Mouse (Mus musculus) heart, embryonic 16.5 days (tissue): Measurements from ENCODE around the gene Lgals9. TPM values are rescaled to one million over a fixed set of nuclear protein-coding genes. Genes with fewer than 3 reads are reported as not detected.

Experiments
- ATAC-seq: fragments of 200-750 bp; cut with Nextera tagmentation; replicated peaks from 2 replicates; pipeline ENCODE4 v1.8.0; 2017; ENCODE audit warnings: moderate number of reproducible peaks; ENCODE audit not compliant: insufficient read depth, low FRiP score; ENCODE audit errors: extremely low read depth
- H3K27ac ChIP-seq: fragments of 300-500 bp; sonication (generic); 2 replicates; pipeline ENCODE4 v1.5.1; 2014; ENCODE audit warnings: mild to moderate bottlenecking, low read length, control low read depth, moderate library complexity
- H3K27me3 ChIP-seq: fragments of 300-500 bp; sonication (generic); 2 replicates; pipeline ENCODE4 v1.6.1; 2014; ENCODE audit warnings: low read length, mixed read lengths; ENCODE audit not compliant: control insufficient read depth, insufficient read depth
- H3K36me3 ChIP-seq: fragments of 300-500 bp; sonication (generic); 2 replicates; pipeline ENCODE4 v1.6.1; 2014; ENCODE audit not compliant: control insufficient read depth, insufficient read depth
- H3K4me1 ChIP-seq: fragments of 300-500 bp; sonication (generic); 2 replicates; pipeline ENCODE4 v1.6.1; 2014; ENCODE audit warnings: low read length, mixed read lengths; ENCODE audit not compliant: control insufficient read depth, insufficient read depth
- H3K4me2 ChIP-seq: fragments of 300-500 bp; sonication (generic); 2 replicates; pipeline ENCODE4 v1.6.1; 2014; ENCODE audit warnings: low read depth, mild to moderate bottlenecking, control low read depth, low read length
- H3K4me3 ChIP-seq: fragments of 300-500 bp; sonication (generic); 2 replicates; pipeline ENCODE4 v1.5.1; 2014; ENCODE audit warnings: mild to moderate bottlenecking, control low read depth, low read length
- H3K9ac ChIP-seq: fragments of 300-500 bp; sonication (generic); 2 replicates; pipeline ENCODE4 v1.6.1; 2014; ENCODE audit warnings: low read length, control low read depth
- H3K9me3 ChIP-seq: fragments of 300-500 bp; sonication (generic); replicated peaks from 2 replicates; pipeline ENCODE4 v1.6.1; 2016; ENCODE audit warnings: low read length; ENCODE audit not compliant: control insufficient read depth
- WGBS: fragments of 180-500 bp; shearing (Covaris S2); extraction: QIAGEN DNeasy Blood & Tissue Kit; methylation state at CpG from one replicate; pipeline ENCODE4 v1.1.7; 2014; 5-methylcytosine and 5-hydroxymethylcytosine counted together
- polyA plus RNA-seq: library from polyadenylated mRNA; unstranded; fragments of >200 nt; fragmentation: Nextera tagmentation; extraction: Ambion mirVana; gene quantifications from 2 replicates; pipeline ENCODE4 v1.2.1, GENCODE M21; 2015

The Lgals9 gene
- 72.7 and 105 TPM in 2 replicates for polyA plus RNA-seq

- Histone ChIP-seq H3K36me3 (no peaks in the 10 kb centered on the region), H3K9me3 (no peaks in the 10 kb centered on the region; the same call in 1 of the 2 replicates), H3K27me3 (no peaks in the 10 kb centered on the region), H3K9ac (peak within 1 kb of the TSS; percentile 71), H3K4me1 (peaks cover 7% of the 10 kb centered on the region), H3K4me3 (peak within 1 kb of the TSS; percentile 53), H3K4me2 (peak within 1 kb of the TSS; percentile 53), H3K27ac (peak within 1 kb of the TSS; percentile 59)
- peak; percentile 82 for ATAC-seq
- WGBS: 40% methylated on average over 10 of the region's 10 CpGs
Measured at GRCm38 (mm10) chr11:78984483-78985177, at the start of gene Lgals9. Gene Lgals9, minus strand, starts transcription at chr11:78984946.

GRCm38 (mm10) chr11:79033636-79034035 is 48.9 kb upstream of the Lgals9 start:
- Histone ChIP-seq H3K27me3 (no peaks in the 10 kb centered on the region), H3K4me1 (peaks cover 8% of the 10 kb centered on the region; the same call in 1 of the 2 replicates), H3K4me2 (no peak overlapping the region), H3K9ac (no peak overlapping the region), H3K27ac (no peak overlapping the region), H3K9me3 (no peaks in the 10 kb centered on the region), H3K4me3 (no peak overlapping the region), H3K36me3 (peaks cover 10% of the 10 kb centered on the region)
- ATAC-seq: no peak
- WGBS: 82% methylated on average over 11 of the region's 11 CpGs

- no peaks in the 10 kb centered on the region for H3K9me3 ChIP-seq
- no peaks in the 10 kb centered on the region for H3K27me3 ChIP-seq
- H3K9ac ChIP-seq: no peak overlapping the region
- no peak overlapping the region for H3K4me3 ChIP-seq
- 82% methylated on average over 12 of the region's 12 CpGs for WGBS
- no peak overlapping the region for H3K4me2 ChIP-seq
- no peak for ATAC-seq
- H3K27ac ChIP-seq: no peak overlapping the region
- peaks cover 12% of the 10 kb centered on the region for H3K36me3 ChIP-seq
- peaks cover 8% of the 10 kb centered on the region; the same call in 1 of the 2 replicates for H3K4me1 ChIP-seq
Measured at GRCm38 (mm10) chr11:79033021-79033420, 48.3 kb upstream of the Lgals9 start.

- Histone ChIP-seq H3K27ac (no peak overlapping the region), H3K9me3 (no peaks in the 10 kb centered on the region), H3K27me3 (no peaks in the 10 kb centered on the region), H3K9ac (no peak overlapping the region; the same call in 1 of the 2 replicates), H3K4me2 (no peak overlapping the region), H3K36me3 (peaks cover 22% of the 10 kb centered on the region), H3K4me1 (peaks cover 5% of the 10 kb centered on the region; the same call in 1 of the 2 replicates), H3K4me3 (no peak overlapping the region)
- ATAC-seq: no peak
- 63% methylated on average over 5 of the region's 5 CpGs for WGBS
Measured at GRCm38 (mm10) chr11:79031452-79031746, 46.7 kb upstream of the Lgals9 start.

GRCm38 (mm10) chr11:79030570-79031451 is 46.1 kb upstream of the Lgals9 start:
- Histone ChIP-seq H3K27me3 (no peaks in the 10 kb centered on the region), H3K4me1 (peaks cover 3% of the 10 kb centered on the region; the same call in 1 of the 2 replicates), H3K9ac (no peak overlapping the region; the same call in 1 of the 2 replicates), H3K4me2 (no peak overlapping the region), H3K4me3 (no peak overlapping the region), H3K27ac (peak overlapping the region; percentile 30; the same call in 1 of the 2 replicates), H3K9me3 (no peaks in the 10 kb centered on the region), H3K36me3 (peaks cover 23% of the 10 kb centered on the region)
- WGBS: 40% methylated on average over 19 of the region's 19 CpGs
- ATAC-seq: no peak

GRCm38 (mm10) chr11:79023751-79024150 is 39.0 kb upstream of the Lgals9 start:
- H3K4me2 ChIP-seq: peak overlapping the region; percentile 28
- 0 out of 2 replicates have a peak, but pooled peaks cover 3% of the 10 kb centered on the region for H3K4me1 ChIP-seq
- no peak for ATAC-seq
- no peaks in the 10 kb centered on the region for H3K9me3 ChIP-seq
- H3K4me3 ChIP-seq: peak overlapping the region; percentile 4; the same call in 1 of the 2 replicates
- H3K36me3 ChIP-seq: peaks cover 32% of the 10 kb centered on the region
- 60% methylated on average over 6 of the region's 6 CpGs for WGBS
- H3K9ac ChIP-seq: peak overlapping the region; percentile 34; the same call in 1 of the 2 replicates
- no peaks in the 10 kb centered on the region for H3K27me3 ChIP-seq
- peak overlapping the region; percentile 85 for H3K27ac ChIP-seq

- Histone ChIP-seq H3K4me2 (peak overlapping the region; percentile 28), H3K4me3 (peak overlapping the region; percentile 4; the same call in 1 of the 2 replicates), H3K9ac (peak overlapping the region; percentile 34; the same call in 1 of the 2 replicates), H3K9me3 (no peaks in the 10 kb centered on the region), H3K36me3 (peaks cover 36% of the 10 kb centered on the region), H3K4me1 (0 out of 2 replicates have a peak, but pooled peaks cover 3% of the 10 kb centered on the region), H3K27me3 (no peaks in the 10 kb centered on the region), H3K27ac (peak overlapping the region; percentile 85)
- ATAC-seq: peak; percentile 76
- 22% methylated on average over 7 of the region's 7 CpGs for WGBS
Measured at GRCm38 (mm10) chr11:79023342-79023741, 38.6 kb upstream of the Lgals9 start.

GRCm38 (mm10) chr11:79022836-79023235 is 38.1 kb upstream of the Lgals9 start:
- ATAC-seq: 0 out of 2 replicates have a peak, but pooled peaks have one; percentile 14
- H3K9me3 ChIP-seq: no peaks in the 10 kb centered on the region
- peaks cover 37% of the 10 kb centered on the region for H3K36me3 ChIP-seq
- H3K4me3 ChIP-seq: no peak overlapping the region
- WGBS: 66% methylated on average over 4 of the region's 4 CpGs
- 0 out of 2 replicates have a peak, but pooled peaks cover 3% of the 10 kb centered on the region for H3K4me1 ChIP-seq
- no peaks in the 10 kb centered on the region for H3K27me3 ChIP-seq
- peak overlapping the region; percentile 34; the same call in 1 of the 2 replicates for H3K9ac ChIP-seq
- peak overlapping the region; percentile 28 for H3K4me2 ChIP-seq
- H3K27ac ChIP-seq: peak overlapping the region; percentile 85
